Mouse (Mus musculus): ENCODE data around the gene 8030474K03Rik. TPM values are rescaled to one million over a fixed set of nuclear protein-coding genes. Genes with fewer than 3 reads are reported as not detected.
"Not testable (repeated sequence)": the region's sequence is repeated elsewhere in the genome, so short reads cannot be mapped to it uniquely, and the experiment has no call there.

Gene 8030474K03Rik
- polyA plus RNA-seq, 1 experiment from 2014 or later: not detected

DNA sequence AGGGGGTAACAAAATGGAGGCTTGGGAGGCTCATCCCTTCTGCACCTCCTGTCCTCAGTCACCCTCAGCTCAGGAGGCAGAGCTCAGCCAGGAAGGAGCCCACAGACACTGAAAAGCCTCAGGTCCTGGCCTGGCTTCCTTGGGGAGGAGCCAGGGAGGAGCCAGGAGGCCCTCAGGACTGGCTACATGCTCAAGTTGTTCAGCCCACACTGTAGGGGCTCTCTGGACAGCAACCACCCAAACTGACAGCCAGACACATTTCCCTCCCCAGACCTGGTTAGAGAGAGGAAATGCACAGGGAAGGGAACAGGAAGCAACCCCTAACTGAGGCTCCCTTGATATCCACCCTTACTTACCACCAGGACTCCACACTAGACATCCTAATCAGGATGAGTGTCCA is 25.5 kb downstream of the 8030474K03Rik start:
- H3K4me2 ChIP-seq; H3K36me3 ChIP-seq (replicated peaks); H3K9ac ChIP-seq; H3K9me3 ChIP-seq; H3K4me1 ChIP-seq; ATAC-seq (replicated peaks); H3K27ac ChIP-seq; H3K4me3 ChIP-seq; H3K27me3 ChIP-seq (replicated peaks): not testable (repeated sequence)

DNA sequence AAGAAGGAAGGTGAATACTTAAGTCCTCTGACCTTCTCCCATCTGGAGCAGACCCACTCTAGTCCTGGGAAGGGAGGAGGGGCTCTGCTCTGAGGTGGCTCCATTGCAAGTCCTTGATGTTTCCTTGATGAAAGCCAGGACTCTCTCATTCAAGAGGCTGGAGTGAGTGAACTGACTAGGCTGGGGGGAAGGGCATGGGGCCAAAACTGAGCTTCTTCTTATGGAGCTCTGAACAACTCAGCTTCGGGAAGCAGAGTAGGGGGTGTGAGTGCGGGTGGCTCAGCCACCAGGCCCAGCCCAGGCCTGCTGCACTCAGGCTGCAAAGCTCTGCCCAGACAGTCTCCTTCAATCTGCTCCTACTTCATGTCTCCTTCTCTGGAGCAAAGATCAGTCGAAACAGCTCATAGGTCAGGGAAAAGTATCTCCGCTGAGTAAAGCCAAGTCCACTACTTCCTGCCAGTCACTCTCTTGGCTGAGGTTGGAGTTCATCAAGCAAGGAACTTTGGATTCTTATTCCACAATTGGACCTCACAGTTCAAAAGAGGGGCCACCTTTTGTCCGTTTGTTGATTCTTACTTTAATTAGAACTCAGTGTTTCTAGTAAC is 52.8 kb downstream of the 8030474K03Rik start:
- H3K4me3 ChIP-seq: no peak overlapping the region
- H3K4me2 ChIP-seq: no peak overlapping the region
- peaks cover 8% of the 10 kb centered on the region; the same call in 1 of the 2 replicates for H3K4me1 ChIP-seq
- peaks cover 61% of the 10 kb centered on the region for H3K27me3 ChIP-seq (replicated peaks)
- no peaks in the 10 kb centered on the region for H3K9me3 ChIP-seq
- no peaks in the 10 kb centered on the region for H3K36me3 ChIP-seq (replicated peaks)
- no peak overlapping the region for H3K9ac ChIP-seq
- H3K27ac ChIP-seq: no peak overlapping the region
- ATAC-seq (replicated peaks): no peak
- WGBS: 54% methylated on average over 5 of the region's 5 CpGs

Other genes with a start within 250 kb of the 8030474K03Rik start
- 203 and 222 TPM in 2 replicates for gene Ogt, start 154.6 kb upstream of the 8030474K03Rik start, polyA plus RNA-seq (2015; fragmentation: Nextera tagmentation; extraction: Ambion mirVana)
- 0.25 and 0.57 TPM in 2 replicates for gene Cxcr3, start 60.4 kb upstream of the 8030474K03Rik start, polyA plus RNA-seq (2015; fragmentation: Nextera tagmentation; extraction: Ambion mirVana)
- gene Gm4779, start 233 bp upstream of the 8030474K03Rik start, polyA plus RNA-seq (2015; fragmentation: Nextera tagmentation; extraction: Ambion mirVana): 0.08 and 0.10 TPM in 2 replicates
- gene Nhsl2, start 54.7 kb downstream of the 8030474K03Rik start, polyA plus RNA-seq (2015; fragmentation: Nextera tagmentation; extraction: Ambion mirVana): 7.0 and 7.6 TPM in 2 replicates

Data from midbrain, embryonic 15.5 days (tissue).